Mouse (Mus musculus) liver, postnatal 0 days (tissue): ENCODE measurements around the gene Rnf223.

Source experiments
- CTCF ChIP-seq: sonication (generic); IDR thresholded peaks from 2 replicates; pipeline ENCODE4 v1.5.1; 2016; ENCODE audit warnings: antibody characterized with exemption, low read depth
- EP300 ChIP-seq: IDR thresholded peaks from 2 replicates; pipeline ENCODE4 v1.6.1; 2016; ENCODE audit warnings: antibody characterized with exemption, low read depth, mild to moderate bottlenecking

DNA sequence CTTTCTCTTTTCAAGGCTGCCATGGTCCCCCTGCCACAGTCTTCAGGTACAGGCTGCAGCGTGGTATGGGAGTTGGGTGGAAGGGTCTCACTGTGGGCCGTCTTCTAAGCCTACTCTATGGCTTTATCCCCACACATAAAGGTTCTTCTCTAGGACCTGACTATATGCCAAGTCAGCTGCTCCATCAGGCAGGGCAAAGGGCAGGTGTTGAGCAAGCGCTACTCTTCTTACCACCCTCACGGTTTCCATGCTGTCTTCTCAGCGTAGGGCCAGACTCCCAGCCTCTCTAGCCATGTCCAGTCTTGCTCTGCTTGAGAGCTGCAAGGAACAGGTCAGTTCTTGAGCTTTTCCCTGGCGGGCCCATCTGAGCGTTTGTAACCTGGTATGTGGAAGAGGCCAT, 6.2 kb upstream of the Rnf223 start:
- TF ChIP-seq CTCF: no peak
- no peak for TF ChIP-seq EP300
